ENCODE assay signal across 21 mouse cellular contexts in genomic region chr1:171940626-171941025, GRCm38 (mm10). TPM values are rescaled to one million over a fixed set of nuclear protein-coding genes. Genes with fewer than 3 reads are reported as not detected.
DNase-seq lines count a peak whose midpoint lies in the region; ATAC-seq lines count a peak whose summit lies in the region.
"Had no signal": no experiment of that assay in that cellular context is flagged by ENCODE, and none has a peak within 500 bp of the region (broad histone marks: within the 10 kb centered on the region; RNA-seq: fewer than 3 reads in every experiment).

No protein-coding gene starts in this region.

- WGBS in midbrain, embryonic 11.5 days, result 89% methylated on average over 6 of the region's 6 CpGs
- 83% methylated on average over 6 of the region's 6 CpGs for WGBS in midbrain, embryonic 16.5 days

- H3K27me3 ChIP-seq in midbrain, embryonic 11.5 days (ENCODE audit: control insufficient read depth, insufficient read depth, low read length), result no peaks in the 10 kb centered on the region
- no peaks in the 10 kb centered on the region for H3K27me3 ChIP-seq in midbrain, embryonic 16.5 days (ENCODE audit: control insufficient read depth, insufficient read depth, low read depth, low read length)
- H3K27me3 ChIP-seq: CH12.LX had no signal

- no peak overlapping the region for H3K27ac ChIP-seq in midbrain, embryonic 11.5 days (ENCODE audit: low read depth, low read length)
- no peak overlapping the region for H3K27ac ChIP-seq in midbrain, embryonic 16.5 days (ENCODE audit: low read length)

- DNase-seq in heart, adult 11 months, result peak; percentile 61
- no peak for DNase-seq in heart, adult 9 months (ENCODE audit: low spot score in 2 of 2)
- peak; percentile 57 for DNase-seq in midbrain, embryonic 11.5 days (ENCODE audit: low spot score, missing footprints)
- DNase-seq: adrenal gland, adult 2 months; adrenal gland, adult 8-10 months; adrenal gland, postnatal 10 days; adrenal gland, postnatal 14 days; adrenal gland, postnatal 25 days; adrenal gland, postnatal 36 days; B cell, adult 2 months; cerebellum, adult 11 months; cerebellum, adult 11-12 months; cerebellum, adult 18-20 months had no signal

- H3K4me2 ChIP-seq in midbrain, embryonic 11.5 days, result no peak overlapping the region
- no peak overlapping the region for H3K4me2 ChIP-seq in midbrain, embryonic 16.5 days (ENCODE audit: low read length)

- H3K4me1 ChIP-seq in midbrain, embryonic 11.5 days (ENCODE audit: control insufficient read depth, insufficient read depth, low read length), result no peaks in the 10 kb centered on the region
- H3K4me1 ChIP-seq in midbrain, embryonic 16.5 days (ENCODE audit: control insufficient read depth, insufficient read depth, low read length), result no peaks in the 10 kb centered on the region

- H3K4me3 ChIP-seq in midbrain, embryonic 11.5 days (ENCODE audit: low read depth, low read length), result no peak overlapping the region
- H3K4me3 ChIP-seq in midbrain, embryonic 16.5 days (ENCODE audit: low read depth, low read length), result no peak overlapping the region

- H3K9ac ChIP-seq in midbrain, embryonic 11.5 days (ENCODE audit: low read length), result no peak overlapping the region
- no peak overlapping the region for H3K9ac ChIP-seq in midbrain, embryonic 16.5 days (ENCODE audit: low read depth, low read length)

- no peaks in the 10 kb centered on the region for H3K36me3 ChIP-seq in midbrain, embryonic 11.5 days (ENCODE audit: control insufficient read depth, insufficient read depth, low read length)
- H3K36me3 ChIP-seq in midbrain, embryonic 16.5 days (ENCODE audit: control insufficient read depth, insufficient read depth, low read length), result no peaks in the 10 kb centered on the region
- H3K36me3 ChIP-seq: G1E had no signal

- no peaks in the 10 kb centered on the region for H3K9me3 ChIP-seq in midbrain, embryonic 11.5 days (ENCODE audit: control insufficient read depth, low read length)
- H3K9me3 ChIP-seq in midbrain, embryonic 16.5 days (replicated peaks; ENCODE audit: control insufficient read depth, low read length, poor library complexity, severe bottlenecking), result no peaks in the 10 kb centered on the region

- no peak for ATAC-seq in midbrain, embryonic 11.5 days (ENCODE audit: low FRiP score)
- ATAC-seq in midbrain, embryonic 16.5 days, result no peak
- ATAC-seq: activated CD4-positive, CD25-positive, alpha-beta regulatory T cell, adult 4 months; CD4-positive, CD25-positive, alpha-beta regulatory T cell, adult 4 months; Patski had no signal

RNA-seq across cellular contexts. Expression of gene Slamf6, which starts 23.3 kb away (rescaled TPM):
- not detected in 2 replicates for polyA plus RNA-seq in midbrain, embryonic 11.5 days (2014; fragmentation: Nextera tagmentation; extraction: Ambion mirVana)
- not detected in 2 replicates for polyA plus RNA-seq in midbrain, embryonic 16.5 days (2015; fragmentation: Nextera tagmentation; extraction: Ambion mirVana)
- polyA plus RNA-seq: C2C12, G1E, Patski had no signal

RNA-seq across cellular contexts. Expression of gene Gm10521, which starts 45.2 kb away (rescaled TPM):
- not detected in 2 replicates for polyA plus RNA-seq in midbrain, embryonic 11.5 days (2014; fragmentation: Nextera tagmentation; extraction: Ambion mirVana)
- polyA plus RNA-seq in midbrain, embryonic 16.5 days (2015; fragmentation: Nextera tagmentation; extraction: Ambion mirVana), result not detected in 2 replicates
- polyA plus RNA-seq: brain, embryonic 14.5 days; C2C12; G1E; Patski had no signal

Comparison
In these comparisons a context has a peak if more than half of its experiments do, and no peak if none do; other contexts are left out.
1. DNase-seq: peak in heart, adult 11 months (single experiment) and midbrain, embryonic 11.5 days (single experiment); none in heart, adult 9 months (0 of 2).